Mouse (Mus musculus): Measurements from ENCODE around the gene Rara.
"Not testable (repeated sequence)": the region's sequence is repeated elsewhere in the genome, so short reads cannot be mapped to it uniquely, and the experiment has no call there.

Rara gene

DNA sequence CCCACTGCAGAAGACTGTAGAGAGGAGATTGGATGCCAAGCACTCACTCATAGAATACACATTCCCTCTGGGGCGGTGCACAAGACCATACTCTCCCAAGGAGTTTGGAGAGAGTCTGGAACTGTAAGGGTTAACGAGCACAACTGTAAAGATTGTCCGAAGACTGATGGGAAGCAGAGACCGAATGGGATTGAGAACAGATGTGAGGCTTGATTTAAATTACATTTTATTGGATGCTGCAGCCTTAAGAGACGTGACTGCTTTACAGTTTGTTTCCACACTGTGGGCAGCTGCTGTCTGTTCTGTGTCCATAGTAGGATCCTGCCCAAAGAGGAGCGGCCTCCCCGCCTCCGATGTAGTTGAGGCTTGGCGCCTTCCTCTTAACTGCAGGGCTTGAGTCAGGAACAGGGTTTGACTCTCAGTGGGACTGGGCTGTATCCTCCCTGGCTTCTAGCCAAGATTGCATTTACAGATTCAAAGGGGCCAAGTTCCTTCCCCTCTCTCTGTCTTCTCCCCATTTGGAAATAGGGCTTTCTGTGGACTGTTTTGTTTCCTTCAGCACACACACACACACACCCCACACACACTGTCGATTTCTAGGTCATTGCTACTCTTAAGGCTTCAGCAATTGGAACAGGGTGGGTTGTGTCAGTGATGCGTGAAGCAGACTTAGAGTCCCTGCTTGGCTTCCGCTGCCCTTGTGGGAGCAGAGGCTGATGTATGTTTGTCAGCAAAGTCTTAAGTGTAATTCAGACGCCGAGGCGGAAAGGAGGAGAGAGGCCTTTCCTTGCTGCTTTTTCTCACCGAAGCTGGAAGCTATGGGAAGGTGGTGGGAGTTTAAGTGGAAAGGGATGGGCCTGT is 4.5 kb upstream of the Rara start:
- peak; percentile 64 for DNase-seq (ENCODE audit: low spot score)

DNA sequence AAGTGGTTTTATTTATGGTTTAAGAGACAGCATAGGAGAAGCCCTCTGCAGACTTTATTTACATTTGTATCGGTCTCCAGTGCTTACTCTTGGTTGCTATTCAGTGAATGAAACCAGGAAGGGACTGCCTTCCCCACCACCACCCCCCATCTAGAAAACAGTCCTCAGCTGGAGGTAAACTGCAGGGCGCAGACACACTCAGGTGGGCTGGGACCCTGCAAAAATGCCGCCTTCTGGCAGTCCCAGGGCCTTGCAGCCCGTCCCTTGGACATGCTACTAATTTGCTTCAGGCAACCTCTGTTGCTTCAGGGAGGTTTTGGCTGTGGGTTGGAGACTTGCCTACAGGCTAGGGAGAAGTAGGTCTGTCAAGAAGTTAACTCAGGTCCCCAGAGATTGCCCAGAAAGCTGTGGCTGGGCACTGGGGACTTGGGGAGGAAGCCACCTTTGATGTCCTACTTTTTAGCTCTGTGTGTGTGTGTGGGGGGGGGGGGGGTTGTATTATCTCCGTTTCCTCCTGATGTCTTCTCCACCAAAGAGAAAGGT is 2.9 kb upstream of the Rara start:
- peak; percentile 76 for DNase-seq (ENCODE audit: low spot score)

DNA sequence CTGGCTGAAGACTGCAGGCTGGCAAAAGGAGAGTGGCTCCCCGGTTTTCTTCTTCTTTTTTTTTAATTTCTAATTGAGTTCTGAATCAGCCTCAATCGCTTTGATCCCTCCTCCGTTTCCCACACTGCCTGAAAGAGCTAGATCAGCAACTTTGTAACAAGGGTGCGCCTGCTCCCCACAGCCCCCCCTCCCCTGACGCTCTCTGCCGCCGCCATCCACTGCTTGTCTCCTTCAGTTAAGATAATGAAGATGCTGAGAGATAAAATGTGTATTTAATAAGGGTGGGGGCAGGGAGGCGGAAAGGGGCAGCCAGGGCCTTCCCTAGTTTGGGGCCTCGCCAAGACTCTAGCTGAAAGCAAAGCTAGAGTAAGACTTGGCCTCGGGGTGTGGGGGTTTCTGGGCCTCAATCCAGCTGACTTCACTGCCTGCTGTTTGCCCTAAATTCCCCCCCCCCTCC is 2.3 kb upstream of the Rara start:
- DNase-seq (ENCODE audit: low spot score) = peak; percentile 90

DNA sequence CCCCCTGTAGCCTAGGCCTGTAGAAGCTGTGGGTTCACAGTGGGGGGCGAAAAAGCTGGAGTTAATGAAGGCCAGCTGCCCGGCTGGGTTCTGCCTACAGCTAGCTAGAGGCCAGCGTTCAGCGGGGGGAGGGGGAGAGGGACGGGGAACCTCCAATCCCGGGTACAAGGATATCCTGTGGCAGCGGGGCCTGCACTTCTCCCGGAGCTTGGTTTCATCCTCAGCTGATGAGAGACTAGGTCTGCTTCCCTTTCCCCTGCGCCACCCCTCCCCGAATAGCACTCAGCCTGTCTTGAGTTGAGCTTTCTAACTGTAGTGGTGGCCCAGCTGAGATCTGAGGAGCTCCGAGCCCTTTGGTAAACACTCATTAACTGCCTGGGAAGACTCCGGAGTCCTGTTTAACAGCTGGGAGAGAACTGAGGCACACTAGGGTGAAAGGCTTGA is 1.7 kb upstream of the Rara start:
- peak; percentile 68 for DNase-seq (ENCODE audit: low spot score)

DNA sequence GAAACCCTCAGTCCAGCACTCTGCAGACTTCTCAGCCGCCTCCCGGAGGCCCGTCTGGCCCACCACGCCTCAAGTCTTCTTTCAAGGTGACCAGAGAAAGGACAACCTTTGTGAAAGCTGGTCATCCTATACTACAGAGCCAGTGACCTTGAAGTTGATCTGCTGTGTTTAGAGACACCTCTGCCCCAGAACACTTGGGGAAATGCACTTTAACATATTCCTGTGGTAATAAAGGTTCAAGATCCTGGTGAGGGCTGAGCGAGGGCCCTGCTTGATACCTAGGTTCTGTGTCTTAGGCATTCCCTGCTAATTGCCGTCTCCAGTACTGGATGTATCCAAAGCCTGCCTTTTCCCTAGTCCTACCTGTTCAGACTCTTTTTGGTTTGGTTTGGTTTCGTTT is 1.1 kb upstream of the Rara start:
- no peak for DNase-seq (ENCODE audit: low spot score)

DNA sequence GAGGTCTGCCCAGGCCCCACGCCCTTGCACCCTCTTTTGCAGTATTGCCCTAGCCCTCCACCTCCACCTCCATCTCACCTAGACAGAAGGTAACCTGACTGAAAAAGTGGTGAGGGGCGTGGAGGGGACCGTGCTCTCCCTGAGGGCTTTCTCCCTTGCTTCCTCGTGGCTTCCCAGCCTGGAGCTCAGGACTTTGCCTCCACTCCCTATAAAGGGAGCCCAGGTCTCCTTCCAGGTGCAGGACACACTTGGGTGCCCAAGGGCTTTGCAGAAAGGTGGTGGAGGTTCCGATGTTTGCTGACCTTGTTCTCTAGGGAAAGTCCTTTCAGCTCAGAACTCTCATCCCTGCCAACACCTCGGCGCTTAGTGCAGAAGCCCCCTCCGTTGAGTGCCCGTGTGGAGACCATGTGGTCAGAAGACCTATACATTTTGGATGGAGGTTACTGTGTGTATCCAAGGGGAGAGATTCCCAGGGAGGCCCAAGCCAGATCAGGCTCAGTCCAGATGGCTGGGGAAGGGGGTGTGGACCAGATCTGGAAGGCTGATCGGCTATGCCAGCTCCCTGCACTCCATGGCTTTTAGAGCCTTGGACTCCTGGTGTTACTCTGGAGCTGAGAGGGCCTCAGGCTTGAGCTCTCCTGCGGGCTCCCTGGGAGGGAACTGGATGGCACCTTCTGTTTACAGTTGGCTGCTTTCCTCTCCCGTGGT is 722 bp downstream of the Rara start:
- no peak for DNase-seq (ENCODE audit: low spot score)

DNA sequence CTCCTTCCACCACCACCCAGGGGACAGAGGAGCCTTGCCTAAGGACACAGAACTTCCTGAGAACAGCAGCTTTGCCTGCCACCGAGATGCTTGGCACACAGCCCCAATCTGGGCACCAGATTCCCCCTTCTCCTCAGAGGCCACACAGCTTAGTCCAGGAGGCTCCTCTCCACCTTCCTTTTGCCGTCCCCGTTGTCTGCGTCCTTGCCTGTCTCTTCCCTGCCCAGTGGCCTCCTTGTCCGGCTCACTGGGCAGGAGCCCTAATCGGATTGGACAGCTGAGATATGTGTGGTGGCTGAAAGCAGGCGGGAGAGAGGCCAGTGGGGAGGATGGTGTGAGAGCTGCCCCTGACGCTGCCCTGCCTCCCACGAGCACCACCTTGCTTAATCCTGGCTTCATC is 1.9 kb downstream of the Rara start:
- DNase-seq (ENCODE audit: low spot score) = peak; percentile 47

DNA sequence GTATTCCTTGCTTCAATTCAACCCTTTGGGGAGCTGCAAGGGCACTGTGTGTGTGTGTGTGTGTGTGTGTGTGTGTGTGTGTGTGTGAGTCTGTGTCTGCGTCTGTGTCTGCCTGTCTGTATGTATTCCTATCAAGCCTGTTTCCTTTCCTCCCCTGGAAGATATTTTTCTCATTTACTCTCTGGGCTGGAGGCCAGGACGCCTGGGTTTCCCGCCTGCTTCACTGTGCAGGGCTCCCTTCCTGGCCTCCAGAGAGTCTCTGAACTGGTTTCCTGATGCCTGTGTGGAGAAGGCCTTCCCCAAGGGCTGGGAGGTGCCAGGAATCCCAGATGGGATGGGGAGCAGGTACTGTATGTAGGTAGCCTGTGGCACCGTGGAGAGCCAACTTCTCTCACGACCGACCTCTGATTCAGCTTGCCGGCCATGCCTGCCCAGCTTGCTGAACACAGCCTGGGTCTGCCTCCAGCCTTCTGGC is 2.5 kb downstream of the Rara start:
- peak; percentile 71 for DNase-seq (ENCODE audit: low spot score)

DNA sequence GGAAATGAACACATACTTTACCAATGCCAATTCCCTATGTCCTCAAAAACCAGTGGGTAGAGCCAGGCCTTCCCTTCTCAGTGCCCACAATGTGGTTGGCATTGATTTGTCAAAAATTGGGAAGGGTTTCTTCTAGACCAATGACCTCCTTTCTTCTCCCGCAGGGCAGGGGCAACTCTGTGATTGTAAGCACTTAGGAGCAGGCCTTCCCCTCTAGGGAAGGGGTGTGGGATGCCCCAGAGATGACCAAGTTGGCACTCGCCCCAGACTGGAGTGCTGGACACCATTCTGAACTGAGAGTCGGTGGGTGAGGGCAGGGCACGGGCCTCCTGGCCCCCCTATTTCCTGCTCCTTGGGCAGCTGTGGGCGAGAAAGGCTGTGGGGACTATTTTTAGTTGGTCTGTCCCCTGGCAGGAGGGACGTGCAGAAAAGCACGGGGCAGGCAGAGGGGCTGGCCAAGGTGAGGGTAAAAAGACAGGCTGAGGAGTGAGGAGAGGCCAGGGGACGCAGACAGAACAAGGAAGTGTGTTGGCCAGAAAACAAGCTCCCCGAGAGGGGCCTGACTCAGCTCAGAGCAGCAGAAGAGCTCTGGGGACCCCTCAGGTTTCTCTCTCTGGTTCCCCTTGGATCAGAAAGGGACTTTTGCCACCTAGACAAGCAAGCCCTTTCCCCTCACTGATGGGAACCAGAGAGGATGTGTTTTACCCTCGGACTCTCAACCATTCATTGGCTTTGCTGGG is 3.3 kb downstream of the Rara start:
- peak; percentile 89 for DNase-seq (ENCODE audit: low spot score)

DNA sequence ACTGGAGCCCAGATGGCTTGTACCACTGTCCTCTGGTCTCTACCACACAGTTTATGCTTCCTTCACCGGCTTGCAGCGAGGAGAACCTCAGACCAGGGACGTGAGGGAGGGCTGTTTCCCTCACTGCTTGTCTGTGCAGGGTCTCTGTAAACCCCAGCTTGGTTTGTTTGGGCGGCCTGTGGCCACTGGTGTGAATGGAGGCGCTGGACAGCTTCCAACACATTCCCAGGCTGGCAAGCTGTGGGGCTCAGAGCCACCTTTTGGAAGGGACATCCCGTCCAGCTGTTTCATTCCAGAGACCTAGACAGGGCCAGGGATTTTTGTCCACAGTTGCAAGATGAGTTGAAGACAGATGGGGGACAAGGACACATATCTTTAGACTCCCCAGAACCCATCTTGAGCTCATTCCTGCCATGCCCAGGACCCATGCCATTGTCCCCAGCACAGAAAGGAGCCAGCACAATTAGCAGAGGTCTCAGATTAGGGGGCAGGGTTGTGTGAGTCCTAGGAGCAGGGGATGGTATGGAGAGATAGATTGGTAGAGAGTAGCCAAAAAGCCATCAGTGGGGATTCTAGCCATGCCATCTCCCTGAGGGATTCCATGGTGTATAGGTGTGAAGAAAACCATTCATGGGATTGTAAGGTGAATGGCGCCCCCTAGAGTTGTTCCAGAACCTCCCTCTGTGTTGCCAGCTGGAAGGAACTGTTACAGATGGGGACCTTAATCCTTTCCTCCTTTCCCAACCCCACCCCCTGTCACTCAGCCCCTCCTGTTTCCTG is 4.1 kb downstream of the Rara start:
- DNase-seq (ENCODE audit: low spot score) = peak; percentile 71

DNA sequence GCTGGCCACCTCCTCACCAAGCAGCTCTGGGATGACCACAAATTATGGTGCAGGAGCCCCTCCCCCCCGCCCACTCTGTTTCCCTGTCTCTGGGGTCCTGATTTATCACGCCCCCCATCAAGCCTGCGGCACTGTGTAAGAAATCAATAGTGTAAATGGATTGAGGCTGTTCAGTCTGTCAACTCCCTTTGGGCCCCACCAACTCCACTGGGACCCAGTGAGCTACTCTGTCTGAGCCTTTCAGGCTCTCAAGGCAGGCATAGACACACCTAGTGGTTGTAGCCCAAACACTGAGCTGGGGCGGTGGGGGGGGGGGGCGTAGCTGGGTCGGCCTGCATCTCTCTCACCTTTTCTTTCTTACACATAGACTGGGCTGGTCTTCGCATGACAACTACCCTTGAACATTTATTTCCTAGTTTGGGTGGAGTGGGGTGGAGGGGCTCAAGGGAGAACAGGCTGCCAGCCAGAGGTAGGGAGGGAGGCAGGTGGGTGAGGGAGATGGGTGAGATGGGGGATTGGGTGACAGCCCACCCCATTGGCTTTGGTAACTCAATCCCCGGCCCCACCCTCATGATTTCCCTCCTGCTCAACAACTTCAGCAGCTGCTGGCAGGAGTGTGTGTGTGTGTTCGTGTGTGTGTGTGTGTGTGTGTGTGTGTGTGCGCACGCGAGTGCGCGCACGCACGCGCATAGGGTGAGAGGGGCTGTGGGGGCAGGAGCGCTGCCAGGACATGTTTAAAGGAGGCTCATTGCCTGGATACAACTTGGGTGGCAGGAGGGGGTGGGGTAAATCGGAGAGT is 4.9 kb downstream of the Rara start:
- DNase-seq (ENCODE audit: low spot score) = peak; percentile 45

DNA sequence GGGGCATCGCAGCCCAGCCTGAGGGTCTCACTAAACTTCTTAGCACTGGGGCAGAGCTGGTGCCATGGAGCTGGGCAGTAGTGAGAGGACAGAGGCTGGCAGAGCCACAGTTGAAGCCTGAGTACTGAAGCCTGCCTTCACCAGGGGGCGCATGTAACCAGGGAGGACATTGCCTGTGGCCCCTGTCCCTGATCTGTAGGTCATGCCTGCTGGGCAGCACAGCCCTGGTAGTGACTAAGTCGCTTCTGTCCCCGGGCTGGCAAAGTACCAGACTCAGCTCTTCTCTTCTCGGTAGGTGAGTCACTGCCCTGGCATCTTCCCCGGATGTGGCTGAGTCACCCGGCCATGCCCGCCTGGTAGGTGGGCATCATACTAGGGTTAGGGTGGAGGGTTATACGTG is 5.5 kb downstream of the Rara start:
- DNase-seq (ENCODE audit: low spot score) = peak; percentile 88

DNA sequence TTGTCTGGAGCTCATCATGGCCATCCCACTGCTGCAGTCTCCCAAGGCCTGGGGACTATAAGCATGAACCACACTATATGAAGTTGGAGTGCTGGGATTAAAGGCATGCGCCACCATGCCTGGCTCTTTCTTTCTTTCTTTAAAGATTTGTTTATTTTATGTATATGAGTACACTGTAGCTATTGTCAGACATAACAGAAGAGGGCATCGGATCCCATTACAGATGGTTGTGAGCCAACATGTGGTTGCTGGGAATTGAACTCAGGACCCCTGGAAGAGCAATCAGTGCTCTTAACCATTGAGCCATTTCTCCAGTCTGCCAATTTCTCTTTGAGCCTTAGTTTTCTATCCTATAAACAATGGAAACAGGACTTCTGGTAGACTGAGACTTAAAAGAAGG is 6.2 kb downstream of the Rara start:
- not testable (repeated sequence) for DNase-seq (ENCODE audit: low spot score)

DNA sequence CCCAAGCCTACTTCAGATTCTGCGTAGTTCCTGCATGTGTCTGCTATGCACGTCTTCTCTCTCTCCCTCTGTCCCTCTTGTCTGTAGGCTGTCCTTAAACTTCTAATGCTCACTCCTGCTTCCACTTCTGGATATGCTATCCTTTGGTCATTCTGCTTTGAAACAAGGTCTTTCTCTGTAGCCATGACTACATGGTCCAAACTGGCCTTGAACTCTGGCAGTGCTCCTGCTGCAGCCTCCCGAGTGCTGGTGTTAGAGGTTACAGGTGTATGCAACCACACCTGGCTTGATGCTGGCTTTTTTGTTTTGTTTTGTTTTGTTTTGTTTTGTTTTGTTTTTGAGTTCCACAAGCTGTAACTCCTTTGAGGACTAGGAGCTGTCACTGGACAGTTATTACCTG is 6.7 kb downstream of the Rara start:
- DNase-seq (ENCODE audit: low spot score) = no peak

DNA sequence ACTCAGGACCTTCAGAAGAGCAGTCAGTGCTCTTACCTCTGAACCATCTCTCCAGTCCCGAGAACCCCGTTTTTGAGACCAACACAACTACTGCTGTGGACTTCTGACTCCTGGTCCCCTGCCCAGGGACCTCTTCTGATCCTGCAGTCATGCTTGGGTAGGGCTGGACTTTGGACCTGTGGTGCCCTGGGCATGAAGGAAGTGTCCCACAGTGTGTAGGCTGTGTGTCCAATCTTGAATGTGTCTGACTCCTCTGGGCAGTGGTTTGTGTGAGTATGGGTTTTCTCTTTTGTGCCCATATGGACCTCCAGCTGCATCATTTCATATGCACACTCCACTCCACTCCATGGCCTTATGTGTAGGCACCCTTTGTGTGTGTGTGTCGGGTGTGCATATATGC is 7.5 kb downstream of the Rara start:
- DNase-seq (ENCODE audit: low spot score) = no peak

DNA sequence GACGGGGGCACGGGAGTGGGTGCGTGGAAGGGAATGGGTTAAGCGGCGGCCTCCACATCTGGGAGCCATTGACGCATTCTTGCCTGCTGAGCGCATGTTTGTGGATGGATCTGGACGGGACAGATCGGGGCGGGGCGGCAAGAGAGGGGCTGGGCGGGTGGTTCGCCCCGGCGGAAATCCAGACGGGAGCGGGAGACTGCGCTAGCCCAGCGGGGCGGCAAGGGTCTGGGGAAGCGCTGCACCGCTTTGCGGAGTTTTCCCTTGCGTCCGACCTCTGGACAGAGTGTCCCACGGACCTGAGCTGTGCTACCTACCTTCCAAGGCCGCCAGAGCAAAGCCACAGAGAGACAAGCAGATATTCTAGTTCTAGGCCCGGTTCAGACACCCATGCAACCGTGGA is 8.6 kb downstream of the Rara start:
- peak; percentile 87 for DNase-seq (ENCODE audit: low spot score)

DNA sequence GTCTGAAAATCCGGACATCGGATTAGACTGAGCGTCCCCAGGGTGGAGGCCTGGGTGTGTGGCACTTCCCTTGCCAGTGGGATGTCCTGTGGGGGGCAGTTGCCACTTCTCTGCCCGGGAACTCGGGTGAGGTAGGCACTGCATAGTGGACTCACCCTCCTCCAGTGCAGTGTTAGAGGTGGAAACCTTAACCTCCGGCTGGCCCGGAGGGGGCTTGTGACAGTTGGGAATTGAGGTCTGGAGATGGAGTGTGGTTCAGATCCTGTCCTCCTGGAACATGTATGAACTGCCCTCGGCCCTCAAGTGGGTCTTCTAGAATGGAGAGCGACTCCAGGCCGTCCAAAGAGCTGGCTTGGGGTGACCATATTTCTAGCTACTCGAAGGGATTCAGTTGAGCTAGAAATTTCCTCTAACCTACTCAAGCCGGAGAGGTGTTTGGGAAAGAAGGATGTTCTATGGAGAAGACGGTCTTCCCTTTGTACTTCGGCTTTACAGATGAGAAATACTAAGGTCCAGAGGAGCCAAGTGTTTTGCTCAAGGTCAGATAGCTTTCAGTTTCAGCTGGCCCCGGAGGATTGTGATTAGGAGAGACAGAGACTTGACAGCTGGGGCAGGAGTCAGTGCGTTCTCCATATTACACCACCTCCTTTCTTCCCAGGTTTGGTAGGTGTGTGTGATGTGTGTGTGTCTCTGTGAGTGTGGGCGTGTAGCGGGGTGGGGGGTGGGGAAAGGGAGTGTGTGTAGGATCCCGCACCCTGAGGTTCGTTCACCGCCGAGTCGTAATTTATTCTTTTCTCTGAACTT is 9.2 kb downstream of the Rara start:
- peak; percentile 77 for DNase-seq (ENCODE audit: low spot score)

DNA sequence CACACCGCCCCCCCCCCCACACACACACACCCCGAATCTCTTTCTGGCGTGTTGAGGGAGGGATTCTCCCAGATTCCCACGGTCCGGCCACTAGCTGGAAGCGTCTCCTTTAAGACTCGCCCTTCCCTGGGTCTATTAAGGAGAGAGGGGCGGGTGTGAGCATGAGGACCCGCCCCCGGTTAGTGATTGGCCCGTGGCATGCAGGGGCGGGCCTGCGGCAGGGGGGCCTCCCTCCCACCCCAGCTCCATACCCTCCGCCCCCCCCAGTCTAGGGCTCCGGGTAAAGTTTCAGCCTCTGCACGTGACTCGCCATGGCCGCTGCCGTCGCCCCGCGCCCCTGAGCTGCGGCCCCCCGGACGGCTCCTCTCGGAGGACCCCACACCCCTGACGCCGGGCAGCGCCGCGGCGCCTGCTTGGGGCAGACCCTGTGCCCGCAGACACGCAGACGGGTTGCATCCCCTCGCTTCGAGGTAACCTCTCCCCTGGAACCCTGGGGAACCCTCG is 9.8 kb downstream of the Rara start:
- DNase-seq (ENCODE audit: low spot score) = peak; percentile 96

DNA sequence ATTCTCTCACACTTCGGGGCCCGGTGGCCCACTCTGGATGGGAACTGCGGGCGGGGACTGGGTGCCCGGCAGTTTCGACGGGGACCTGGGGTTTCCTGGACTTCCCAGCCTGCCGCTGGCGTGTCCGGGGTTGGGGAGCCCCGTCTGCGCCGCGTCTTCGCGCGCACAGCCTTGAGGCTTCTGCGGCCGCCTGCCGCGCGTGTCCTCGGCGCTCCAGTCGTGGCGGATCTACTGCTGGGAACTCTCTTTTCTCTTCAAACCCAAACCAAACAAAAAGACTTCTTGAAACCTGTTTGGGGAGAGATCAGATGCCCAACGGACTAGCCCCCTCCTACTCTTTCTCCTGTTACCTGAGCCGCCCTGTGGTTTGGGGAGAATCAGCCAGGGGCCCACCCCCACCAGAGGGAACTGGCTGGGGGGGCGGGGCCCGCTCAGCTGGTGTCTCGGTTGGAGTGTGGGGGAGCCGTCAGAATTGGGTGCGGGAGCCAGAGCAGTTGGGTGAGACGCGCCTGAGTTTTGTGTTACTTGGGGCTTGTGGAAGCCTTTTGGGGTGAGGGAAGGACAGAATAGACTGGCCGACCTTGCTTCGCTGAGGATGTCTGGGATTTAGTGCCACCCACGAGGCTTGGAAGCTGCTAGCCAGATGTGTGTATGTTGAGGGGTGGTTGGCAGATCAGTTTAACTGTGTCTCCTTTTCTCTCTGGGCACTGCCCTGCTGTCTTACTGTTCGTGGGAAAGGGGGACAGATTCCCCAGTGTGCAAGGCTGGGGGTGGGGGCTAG is 10.5 kb downstream of the Rara start:
- DNase-seq (ENCODE audit: low spot score) = peak; percentile 72

Data from adipocyte (in vitro differentiated cells).